Mouse (Mus musculus) left cerebral cortex, postnatal 4 days (tissue): ENCODE measurements at regions not wholly inside any gene's neighbourhood (a gene's known extent, or its start where the extent isn't known, plus 50 kb on each side); places are given as distances from the start of the nearest gene placed in this dataset.
"Not testable (repeated sequence)": the region's sequence is repeated elsewhere in the genome, so short reads cannot be mapped to it uniquely, and the experiment has no call there.

ENCODE experiments used
- DNase-seq: peaks from one replicate; pipeline ENCODE4 v3.0.0-alpha.2; 2022
- intact Hi-C: fragments of 180-260 bp; cut with DNase I; formaldehyde crosslinking; loops from one replicate; pipeline ENCODE4 v1.15.1; 2025

DNA sequence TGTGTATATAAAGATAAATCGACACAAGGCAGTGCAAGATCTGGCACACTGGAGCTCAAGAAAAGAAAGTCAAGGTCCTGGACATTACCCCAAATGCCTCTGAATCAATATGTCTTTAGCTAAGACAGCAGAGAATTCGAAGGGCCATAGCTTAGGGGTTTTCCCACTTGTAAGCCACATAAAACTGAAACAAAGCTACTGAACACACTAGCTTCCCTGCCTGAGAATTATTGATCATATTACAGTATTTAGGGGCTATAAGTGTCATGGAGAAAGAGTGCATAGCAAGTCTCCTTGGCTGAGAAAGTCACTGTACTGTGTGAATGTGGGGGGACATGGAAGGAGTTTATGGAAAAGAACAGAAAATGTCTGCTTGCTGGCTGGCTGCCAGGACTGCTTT, 207.3 kb upstream of the Htr1f start:
- intact Hi-C loops: no loop called here
- no peak for DNase-seq

DNA sequence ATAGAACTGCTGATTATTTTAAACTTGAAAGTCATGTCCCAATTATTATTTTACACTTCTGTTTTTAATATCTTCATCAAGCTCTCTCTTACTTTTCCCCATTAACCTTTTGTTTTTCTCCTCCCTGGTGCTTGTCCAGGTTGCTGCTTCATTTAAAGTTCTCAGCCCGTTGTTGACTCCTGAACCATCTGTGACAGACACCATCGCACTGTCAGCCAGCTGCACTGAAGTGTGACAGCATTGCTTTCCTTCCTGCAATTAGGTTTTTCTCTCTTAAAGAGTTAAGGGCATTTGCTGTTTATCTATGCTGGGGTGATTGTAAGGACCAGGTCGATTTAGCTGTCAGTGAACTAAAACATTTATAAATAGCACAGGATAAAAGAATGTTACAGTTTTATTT, 205.3 kb upstream of the Pou1f1 start:
- no peak for DNase-seq
- intact Hi-C loops: no loop called here

DNA sequence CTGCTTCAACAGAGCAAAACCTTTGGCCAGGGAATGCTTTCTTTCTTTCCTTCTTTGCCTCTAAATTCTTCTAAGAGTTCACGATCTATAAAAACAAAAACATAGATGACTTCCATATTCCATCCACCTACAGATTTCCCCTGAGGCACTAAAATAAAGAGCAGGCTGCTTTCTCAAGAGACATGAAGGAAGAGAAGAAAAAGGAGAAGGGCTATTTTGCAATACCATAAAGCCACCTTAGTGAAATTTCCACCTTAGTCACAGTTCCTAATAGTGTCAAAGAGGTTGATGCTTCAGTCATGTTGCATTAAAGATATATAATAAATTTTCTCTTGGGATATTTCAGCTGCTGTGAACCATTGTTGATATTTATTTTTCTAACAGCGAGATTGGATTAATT, 187.9 kb upstream of the Pou1f1 start:
- intact Hi-C loops: no loop called here

DNA sequence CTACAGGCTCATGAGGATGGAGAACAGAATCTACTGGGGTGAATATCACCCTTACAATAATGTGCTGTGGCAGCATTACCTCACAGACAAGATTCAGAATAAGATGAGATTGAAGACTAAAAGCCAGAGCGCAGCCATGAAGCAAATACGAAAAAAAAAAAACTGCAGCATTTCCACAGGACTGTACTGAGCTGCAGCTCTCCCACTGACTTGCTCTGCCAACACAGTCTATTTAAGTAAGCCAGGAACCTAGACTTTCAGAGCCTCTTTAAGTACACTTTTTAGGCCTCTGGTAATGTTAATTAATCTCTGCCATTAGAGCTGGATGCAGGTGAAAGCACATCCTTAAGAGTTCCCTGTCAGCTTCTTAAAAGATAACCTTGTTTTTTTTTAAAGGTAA, 181.1 kb upstream of the Pou1f1 start:
- intact Hi-C loops: no loop called here
- no peak for DNase-seq

More for the DNA sequence above, 187.9 kb upstream of the Pou1f1 start:
- no peak for DNase-seq

DNA sequence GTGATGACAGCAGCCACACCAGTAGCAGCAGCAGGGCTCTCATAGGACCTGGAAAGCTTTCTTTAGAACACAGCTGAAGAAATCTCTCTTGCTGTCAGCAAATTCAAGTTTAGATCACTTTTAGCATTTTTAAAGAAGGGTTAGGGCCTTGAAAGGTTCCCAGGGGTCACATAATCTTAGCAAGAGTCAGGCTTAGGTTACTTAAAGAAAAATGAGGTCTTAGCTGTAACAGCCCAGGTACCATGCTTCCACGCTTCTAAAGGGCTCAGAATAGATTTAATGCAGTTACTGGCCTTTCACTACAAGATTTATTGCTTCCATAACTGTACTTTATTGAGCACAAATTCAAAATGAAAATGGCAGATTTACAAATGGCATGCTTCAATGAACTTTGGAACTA, 160.4 kb upstream of the Pou1f1 start:
- intact Hi-C loops: no loop called here
- DNase-seq: no peak

DNA sequence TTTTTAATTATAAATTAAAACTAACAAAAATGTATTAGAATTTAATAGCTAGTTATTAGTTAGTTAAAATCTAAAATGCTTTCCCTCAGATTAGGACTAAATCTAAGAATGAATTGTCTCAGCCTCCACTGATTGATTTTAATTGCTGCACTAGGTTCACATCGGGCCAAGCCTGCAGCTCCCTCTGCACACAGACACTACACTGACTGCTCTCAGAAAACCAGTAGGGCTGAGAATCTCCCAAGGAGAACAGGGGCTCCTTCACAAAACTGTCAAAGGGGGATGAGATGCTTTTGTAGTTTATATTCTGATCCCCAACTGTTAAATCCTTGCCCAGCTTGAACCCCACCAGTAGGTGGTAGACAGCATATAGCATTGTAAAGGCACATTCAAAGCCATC, 151.0 kb upstream of the Pou1f1 start:
- intact Hi-C loops: no loop called here
- DNase-seq: no peak

DNA sequence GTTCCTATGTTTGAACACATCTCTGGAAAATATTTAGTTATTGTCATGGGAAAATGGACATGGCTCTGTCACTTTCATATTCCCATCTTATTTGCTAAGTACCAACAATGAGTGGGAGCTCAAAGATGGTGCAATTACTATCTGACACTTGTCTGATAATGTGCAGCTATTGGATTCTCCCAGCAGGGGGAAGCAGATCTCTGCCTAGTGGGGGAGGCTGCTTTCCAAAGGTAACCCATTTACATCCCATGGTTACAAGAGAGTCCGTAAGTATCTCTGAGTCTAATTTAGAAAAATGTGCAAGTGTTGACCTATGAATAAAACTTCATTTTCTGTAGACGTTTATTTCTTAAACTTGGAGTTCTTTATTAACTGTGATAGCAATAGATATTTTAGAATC, 149.4 kb upstream of the Pou1f1 start:
- intact Hi-C loops: loop anchor here (10.0 kb wide), 1 partner anchor 104 kb away; no protein-coding TSS in a partner anchor
- DNase-seq: peak; percentile 7

DNA sequence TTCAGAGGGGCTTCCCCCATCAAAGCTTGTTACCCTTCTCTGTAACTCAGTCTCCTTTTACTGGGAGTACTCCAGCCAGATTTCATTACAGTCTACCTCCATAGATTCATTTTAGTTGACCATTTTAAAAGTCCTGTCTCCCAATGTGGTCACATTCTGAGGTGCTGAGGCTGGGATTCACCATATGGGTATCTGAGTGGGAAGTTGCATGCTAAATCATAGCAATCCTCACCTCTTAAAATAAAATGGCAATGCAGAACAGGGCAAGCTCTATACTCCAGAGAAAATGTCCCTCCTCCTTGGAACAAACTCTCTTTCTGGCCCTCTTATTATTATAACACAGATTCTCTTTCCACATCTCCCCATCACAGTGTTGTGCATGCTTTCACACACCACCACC, 143.8 kb upstream of the Pou1f1 start:
- intact Hi-C loops: loop anchor here (10.0 kb wide), 1 partner anchor 98 kb away; no protein-coding TSS in a partner anchor
- no peak for DNase-seq

DNA sequence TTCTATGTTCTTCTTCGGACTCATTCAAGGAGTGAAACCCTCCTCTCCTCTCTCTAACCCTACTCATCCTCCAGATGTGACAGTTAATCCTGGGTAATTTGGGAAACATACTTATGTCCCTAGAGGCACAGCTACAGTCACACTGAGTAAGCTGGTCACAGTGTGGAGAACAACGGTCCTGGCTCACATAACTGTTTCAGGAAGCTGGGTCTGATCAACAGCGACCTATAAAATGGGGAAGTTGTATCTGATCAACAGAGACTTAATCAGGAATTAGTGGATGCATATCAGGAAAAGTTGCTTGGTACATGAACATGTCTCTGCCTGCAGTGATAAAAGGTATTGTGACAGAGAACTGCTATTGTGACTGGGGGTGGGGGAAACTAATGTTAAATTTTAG, 142.0 kb upstream of the Pou1f1 start:
- no peak for DNase-seq
- intact Hi-C loops: loop anchor here (10.0 kb wide), 1 partner anchor 97 kb away; no protein-coding TSS in a partner anchor

DNA sequence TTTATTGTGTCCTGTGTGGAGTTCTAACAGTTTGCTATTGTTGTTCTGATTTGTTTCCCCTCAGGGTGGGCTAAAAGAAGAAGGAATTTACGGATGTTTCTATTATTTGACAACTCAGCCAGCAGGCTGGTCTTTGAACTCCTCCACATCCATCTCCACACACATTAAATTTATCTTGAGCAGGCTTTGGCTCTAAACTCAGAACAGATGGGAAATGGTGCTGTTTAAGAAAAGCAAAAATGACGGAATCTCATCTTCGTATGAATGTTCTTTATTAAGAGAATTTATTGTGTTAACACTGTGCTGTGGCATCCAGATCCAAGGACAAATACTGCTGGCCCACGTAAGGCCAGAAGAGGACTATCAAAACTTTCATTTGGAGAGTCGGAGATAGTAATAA, 140.4 kb upstream of the Pou1f1 start:
- intact Hi-C loops: loop anchor here (10.0 kb wide), 1 partner anchor 95 kb away; no protein-coding TSS in a partner anchor

DNA sequence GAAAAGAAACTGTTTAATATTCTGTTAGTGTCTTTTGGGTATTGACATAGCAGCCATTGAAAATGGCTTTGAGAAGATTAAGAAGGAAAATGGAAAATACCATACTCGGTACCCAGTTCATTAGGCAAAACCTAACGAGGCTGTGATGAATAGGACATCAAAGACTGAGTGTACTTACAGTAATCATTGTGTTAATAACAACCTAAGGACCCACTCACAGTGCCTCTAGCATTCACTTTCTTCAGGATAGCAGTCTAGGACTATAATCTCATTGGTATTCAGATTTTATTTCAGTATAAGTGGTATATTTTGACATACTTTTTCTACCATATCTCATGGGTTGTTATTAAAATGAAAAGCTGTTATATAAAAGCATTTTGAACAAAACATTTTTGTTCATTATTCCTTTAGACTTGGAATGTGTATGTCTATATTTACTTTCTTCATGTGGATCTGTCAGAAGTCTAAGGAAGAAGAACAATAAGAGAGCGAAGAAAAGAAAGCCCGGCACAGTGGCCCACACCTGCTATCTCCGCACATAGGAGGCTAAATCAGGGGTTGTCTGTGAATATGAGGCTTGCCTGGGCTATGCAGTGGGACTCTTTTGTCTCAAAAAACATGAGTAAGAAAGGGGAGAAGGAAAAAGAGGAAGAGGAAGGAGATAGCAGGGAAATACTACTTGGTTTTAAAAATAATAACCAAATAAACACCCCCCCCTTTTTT, 116.2 kb upstream of the Pou1f1 start:
- no peak for DNase-seq
- intact Hi-C loops: no loop called here

More for the DNA sequence above, 140.4 kb upstream of the Pou1f1 start:
- no peak for DNase-seq

DNA sequence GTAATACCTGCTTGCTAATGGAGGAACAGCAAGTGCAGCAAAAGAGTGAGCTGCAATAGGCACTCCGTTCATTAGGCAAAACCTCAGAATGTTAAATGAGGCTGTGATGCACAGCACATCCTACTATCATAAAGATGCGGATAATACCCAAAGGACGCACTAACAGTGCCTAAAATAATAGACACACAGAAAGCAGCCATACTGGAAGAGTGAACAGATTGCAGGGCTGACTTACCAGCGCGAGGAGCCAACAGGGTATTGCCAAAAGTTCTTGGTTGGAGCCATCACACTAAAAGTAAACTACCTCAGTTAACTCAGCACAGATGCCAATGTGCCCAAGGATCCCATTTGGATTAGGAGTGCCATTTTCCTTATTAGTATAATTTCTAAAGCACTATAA, 115.5 kb upstream of the Pou1f1 start:
- no peak for DNase-seq
- intact Hi-C loops: no loop called here

DNA sequence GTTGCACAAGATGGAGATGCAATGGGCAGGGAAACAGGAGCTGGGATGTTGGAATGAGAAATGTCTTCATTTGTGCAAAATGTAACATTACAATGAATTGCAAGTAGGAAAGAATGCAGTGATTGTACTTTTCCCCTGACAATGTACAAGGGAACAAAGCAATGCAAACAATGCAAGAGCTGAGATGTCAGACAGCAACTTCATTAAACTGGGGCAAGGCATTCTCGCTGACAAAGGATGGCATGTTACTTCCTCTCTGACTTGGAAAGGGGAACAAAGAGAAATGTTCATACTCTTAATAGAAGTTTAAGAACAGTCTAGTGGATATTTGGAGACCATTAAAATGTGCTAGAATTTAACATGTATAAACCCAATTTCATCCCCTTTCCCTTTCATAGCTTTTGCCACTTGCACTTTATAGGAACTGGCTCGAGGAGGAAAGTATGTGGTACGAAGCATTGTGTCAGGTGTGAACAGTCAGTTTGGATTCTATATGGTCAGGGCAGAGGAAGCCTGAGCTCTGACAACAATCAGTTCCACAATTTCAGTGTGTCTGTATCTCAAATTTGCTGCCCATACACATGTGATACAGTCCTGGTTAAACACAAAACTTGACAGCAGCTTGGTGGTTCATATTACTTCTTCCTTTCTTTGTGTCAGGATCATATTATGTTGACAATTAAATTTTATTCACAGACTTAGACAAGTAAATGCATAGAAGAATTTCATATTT, 114.3 kb upstream of the Pou1f1 start:
- intact Hi-C loops: no loop called here
- no peak for DNase-seq

DNA sequence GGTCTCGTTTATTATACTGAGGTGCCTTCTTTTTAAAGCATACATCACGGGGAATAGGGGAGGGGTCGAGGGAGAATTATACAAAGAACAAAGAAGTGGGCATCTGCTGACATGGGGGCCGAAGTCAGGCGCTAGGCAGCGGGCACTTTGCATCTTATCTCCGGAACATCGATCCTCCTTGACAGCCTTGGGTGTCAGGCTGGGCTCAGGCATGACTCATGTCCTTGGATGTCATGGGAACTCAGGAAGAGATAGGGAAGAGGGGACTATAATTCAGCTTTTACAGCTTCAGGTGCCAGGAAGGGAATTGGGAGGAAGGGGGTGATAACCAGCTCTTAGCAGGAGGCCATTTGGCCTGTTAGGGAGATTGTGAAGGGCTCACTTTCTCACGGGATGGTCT, 88.3 kb upstream of the Pou1f1 start:
- intact Hi-C loops, DNase-seq: not testable (repeated sequence)

DNA sequence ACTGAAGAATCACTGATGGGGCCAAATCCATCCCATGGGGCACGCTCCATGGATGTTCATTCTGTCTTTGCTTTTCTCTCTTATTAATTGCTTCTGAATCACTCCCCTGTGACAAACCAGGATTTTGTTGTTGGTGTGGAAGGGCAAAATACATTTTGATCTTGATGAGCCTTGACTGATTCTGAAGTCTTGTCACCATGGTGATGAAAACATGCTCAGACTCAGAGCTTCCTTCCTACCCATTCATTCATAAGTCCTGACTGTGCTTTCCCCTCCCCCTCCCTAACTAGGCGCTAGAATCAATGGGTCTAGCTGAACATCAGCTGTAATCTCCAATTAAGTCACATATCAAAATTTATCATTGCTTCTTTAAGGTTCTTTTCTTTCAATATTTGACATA, 84.2 kb upstream of the Pou1f1 start:
- no peak for DNase-seq
- intact Hi-C loops: no loop called here

DNA sequence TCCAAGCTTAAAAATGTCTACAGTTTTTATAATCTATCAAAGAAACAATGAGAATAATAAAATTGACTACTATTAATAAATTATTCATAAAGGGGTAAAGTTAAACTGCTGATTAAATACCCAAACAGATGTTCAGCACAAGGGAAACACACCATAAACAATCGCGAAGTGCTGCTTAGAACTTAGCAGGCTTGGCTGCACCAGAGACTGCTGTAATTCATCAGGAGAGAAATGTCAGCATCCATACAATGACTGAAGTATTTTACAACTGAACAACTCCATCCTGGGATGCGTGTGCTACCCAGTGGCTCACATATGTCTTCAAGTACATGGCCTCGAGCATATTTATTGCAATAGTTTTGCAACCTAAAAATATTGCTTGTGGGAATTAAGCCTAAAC, 78.4 kb upstream of the Pou1f1 start:
- no peak for DNase-seq
- intact Hi-C loops: loop anchor here (5.0 kb wide), 1 partner anchor 505 kb away; no protein-coding TSS in a partner anchor

DNA sequence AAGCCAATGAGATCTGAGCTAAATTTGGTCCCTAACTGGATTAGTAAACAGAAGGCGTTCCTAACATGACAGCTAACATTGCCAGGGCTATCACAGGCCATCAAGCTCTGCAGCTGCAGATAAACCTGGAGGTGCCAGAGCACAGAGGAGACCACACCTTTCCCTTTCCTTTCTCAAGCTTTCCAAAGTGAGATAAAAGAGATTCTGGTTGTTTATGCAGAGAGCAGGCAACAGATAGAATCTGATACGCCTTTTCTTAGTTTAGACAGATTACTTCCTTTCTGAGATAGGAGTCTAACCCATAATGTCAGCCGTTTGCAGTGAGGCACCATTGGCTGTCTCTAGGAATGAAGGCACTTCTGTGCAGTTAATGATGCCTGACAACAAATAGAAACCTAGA, 71.5 kb upstream of the Pou1f1 start:
- DNase-seq: no peak
- intact Hi-C loops: no loop called here

DNA sequence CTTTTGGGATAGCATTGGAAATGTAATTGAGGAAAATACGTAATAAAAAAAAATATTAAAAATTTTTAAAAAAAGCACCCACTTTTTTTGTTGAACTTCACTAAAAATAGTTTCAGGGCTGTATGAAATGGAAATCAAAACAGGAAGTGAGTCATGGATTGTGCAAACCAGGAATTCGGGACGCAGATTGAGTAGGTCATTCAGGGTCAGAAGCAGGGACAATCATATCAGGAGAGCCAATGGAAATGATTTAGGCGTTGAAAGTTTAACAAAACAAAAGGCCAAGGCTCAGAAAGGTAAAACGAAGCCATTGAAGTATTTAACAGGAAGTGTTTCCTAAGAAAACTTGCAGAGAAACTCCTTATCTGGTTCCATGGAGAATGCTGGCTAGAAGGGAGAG, 69.6 kb upstream of the Pou1f1 start:
- intact Hi-C loops: no loop called here
- no peak for DNase-seq

DNA sequence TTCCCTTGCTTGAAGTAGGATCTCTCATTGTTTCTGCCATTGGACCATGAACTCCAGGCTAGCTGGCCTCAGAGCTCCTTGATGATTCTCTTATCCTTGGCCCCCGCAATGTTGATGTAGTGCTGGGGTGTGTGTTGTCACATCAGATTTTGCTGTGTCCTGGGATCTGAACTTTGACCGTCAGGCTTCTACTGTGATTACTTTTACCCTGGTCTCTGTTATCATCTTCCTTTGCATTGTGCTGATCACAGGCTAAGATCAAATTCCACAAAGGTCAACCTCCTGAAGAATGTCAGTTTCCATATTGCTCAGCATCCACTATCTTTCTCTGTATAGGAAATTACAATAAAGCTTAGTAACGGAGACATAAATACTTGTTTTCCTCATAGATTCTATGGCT, 68.4 kb upstream of the Pou1f1 start:
- intact Hi-C loops: no loop called here
- no peak for DNase-seq

DNA sequence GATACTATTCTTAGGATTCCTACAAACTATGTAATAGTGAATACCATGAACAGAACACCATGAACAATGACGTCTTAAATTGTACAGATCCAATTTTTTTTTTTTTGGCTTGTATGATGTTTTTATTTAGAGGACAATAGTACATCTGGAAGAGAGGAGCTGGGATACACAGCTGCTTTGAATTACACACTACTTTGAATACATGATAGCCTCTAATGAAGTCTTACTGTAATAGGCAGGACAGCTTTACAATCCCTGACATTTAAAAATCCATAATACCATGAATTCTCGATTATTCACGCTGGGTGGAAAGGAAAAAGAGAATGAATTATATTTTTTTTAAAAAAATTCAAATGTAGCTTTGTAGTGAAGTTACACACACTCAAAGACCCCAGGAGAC, 63.4 kb upstream of the Pou1f1 start:
- intact Hi-C loops, DNase-seq: not testable (repeated sequence)

DNA sequence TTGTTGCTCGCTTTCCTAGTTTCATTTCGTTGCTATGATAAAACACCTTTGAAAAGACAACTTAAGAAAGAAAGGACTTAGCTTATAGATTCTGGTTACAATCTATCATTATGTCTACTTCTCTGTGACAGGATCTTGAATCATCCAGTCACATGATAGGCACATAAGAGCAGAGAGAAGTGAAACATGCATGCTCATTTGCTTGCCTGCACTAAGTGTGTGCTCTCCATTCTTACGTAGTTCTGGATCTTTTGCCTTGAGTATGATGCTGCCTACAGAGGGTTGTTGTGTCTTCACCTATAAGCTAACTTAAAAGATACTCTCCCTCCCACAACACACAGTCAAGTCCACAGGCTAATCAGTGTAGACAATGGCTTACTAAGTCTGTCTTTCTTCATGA, 62.1 kb upstream of the Pou1f1 start:
- intact Hi-C loops: no loop called here
- DNase-seq: no peak

DNA sequence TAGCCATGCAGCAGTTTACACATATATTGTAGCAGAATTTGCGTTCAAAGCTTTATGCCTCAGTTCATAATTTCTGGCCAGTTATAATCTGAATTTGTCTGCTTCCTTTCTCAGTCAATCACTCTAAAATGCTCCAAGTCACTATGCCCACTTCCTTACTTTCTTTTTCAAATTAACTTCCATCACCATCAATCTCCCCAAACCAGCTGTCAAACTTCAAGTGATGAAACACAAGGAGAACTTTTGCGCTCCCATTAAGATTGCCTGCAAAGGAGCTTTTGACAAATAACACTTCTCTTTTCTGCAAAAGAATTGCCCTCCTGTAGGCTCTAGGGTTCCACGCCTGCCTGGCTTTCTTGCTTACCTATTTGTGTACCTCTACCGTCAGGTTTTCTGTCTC, 50.6 kb upstream of the Pou1f1 start:
- DNase-seq: no peak
- intact Hi-C loops: loop anchor here (5.0 to 10.0 kb wide), 2 partner anchors 95 to 562 kb away; no protein-coding TSS in a partner anchor
